Mouse (Mus musculus): Measurements from ENCODE around the gene Hbb-bh2.

DNA sequence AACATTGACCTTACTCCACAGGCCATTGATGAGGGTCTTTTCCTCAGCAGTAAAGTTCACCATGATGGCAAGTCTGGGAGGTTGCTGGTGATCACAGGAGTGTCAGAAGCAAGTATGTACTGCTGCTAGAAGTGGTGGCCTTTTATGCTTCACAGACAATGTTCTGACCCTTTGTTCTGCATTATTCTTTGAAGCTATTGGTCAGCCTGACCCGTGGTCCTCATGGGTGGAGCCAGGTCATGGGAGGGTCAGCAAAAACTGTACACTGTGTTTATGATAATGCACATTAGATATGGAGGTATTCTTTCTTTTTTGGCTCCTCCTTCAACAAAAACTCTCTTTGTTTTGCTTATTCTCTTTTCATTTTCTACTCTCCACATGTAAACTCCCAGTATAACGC is 12.8 kb upstream of the Hbb-bh2 start, which contains the start of gene Hbb-y:
- TF ChIP-seq POLR2A (IDR thresholded peaks at IDR 0.05; ENCODE audit: borderline replicate concordance, extremely low read depth, insufficient read depth, insufficient read length, poor library complexity, severe bottlenecking), result no peak
- TF ChIP-seq CTCF (IDR thresholded peaks at IDR 0.05; ENCODE audit: borderline replicate concordance, extremely low read depth, insufficient read depth, insufficient read length), result no peak
